Mouse (Mus musculus): ENCODE measurements around the gene Lrrc8a. TPM values are rescaled to one million over a fixed set of nuclear protein-coding genes. Genes with fewer than 3 reads are reported as not detected.

Gene Lrrc8a
- total RNA-seq, 1 experiment = 26.6 TPM

DNA sequence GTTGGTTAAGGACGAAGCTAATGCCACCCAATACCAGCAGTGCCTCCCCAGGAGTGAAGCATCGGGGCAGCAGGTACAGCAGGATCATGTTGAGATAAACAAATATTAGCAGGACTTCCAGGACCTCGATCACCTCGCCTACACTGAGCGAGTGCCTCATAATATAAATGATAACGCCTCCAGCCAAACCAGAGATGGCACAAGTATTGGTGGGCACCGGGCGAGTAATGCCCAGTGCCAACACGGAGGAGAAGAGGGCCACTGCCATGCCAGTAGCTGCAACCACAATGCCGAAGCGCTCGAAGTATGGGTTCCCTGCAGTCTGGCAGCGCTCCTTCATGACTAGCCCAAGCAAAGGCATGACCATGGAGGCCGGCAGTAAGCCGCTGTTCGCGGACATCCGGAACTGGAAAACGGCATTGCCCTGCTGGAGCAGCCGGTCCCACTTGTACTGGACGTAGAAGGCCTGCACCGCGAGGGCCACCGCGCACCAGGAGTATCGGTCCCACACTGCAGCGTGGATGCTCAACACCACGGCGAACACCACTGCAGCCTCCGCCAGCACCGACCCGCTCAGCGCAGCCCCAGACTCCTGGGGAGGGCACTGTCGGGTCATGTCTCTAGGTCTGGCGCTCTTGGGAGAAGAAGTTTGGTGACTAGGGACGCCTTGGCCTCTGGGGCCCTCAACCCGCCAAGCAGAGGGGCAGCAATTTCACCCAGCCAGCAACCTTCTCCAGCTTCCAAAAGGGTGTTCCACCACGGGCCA lies 48.1 kb downstream of the Lrrc8a start:
- Histone ChIP-seq H3K27ac (ENCODE audit: insufficient read depth, low read depth, low read length, poor library complexity, severe bottlenecking) (no peak overlapping the region), H3K4me1 (ENCODE audit: control insufficient read depth in 2 of 2, insufficient read depth in 2 of 2, low read length in 2 of 2, poor library complexity in 1 of 2) (peaks cover 0 to 3% of the 10 kb centered on the region in 2 experiments; a peak in 1 of 4 replicates), H3K4me3 (ENCODE audit: insufficient read depth in 1 of 2, low read depth in 1 of 2, low read length in 2 of 2, poor library complexity in 1 of 2, severe bottlenecking in 1 of 2) (peak overlapping the region; percentile 78 to 81), H3K9ac (ENCODE audit: insufficient read depth, low read depth, low read length, poor library complexity, severe bottlenecking) (peak overlapping the region; percentile 75), H3K36me3 (ENCODE audit: control insufficient read depth, insufficient read depth, low read length, poor library complexity, severe bottlenecking) (no peaks in the 10 kb centered on the region), H3K9me3 (ENCODE audit: control insufficient read depth, insufficient read depth, low read depth, low read length) (no peaks in the 10 kb centered on the region)
- TF ChIP-seq ZC3H11A (IDR thresholded peaks at IDR 0.05; ENCODE audit: borderline replicate concordance, low read depth, low read length) (no peak), HCFC1 (IDR thresholded peaks at IDR 0.05; ENCODE audit: borderline replicate concordance, insufficient read depth, low read length) (no peak), MAFK (IDR thresholded peaks at IDR 0.05; ENCODE audit: insufficient read depth, low read depth, low read length) (no peak), ZNF384 (IDR thresholded peaks at IDR 0.05; ENCODE audit: low read depth, low read length) (no peak), CHD2 (IDR thresholded peaks at IDR 0.05; ENCODE audit: low read depth, low read length) (no peak)
- in situ Hi-C loops (cut with MboI; ENCODE audit: low sequenced_read_pairs in 2 of 2, unreplicated experiment in 2 of 2) = no loop called here
- no peak for DNase-seq (ENCODE audit: low read depth, low spot score)

DNA sequence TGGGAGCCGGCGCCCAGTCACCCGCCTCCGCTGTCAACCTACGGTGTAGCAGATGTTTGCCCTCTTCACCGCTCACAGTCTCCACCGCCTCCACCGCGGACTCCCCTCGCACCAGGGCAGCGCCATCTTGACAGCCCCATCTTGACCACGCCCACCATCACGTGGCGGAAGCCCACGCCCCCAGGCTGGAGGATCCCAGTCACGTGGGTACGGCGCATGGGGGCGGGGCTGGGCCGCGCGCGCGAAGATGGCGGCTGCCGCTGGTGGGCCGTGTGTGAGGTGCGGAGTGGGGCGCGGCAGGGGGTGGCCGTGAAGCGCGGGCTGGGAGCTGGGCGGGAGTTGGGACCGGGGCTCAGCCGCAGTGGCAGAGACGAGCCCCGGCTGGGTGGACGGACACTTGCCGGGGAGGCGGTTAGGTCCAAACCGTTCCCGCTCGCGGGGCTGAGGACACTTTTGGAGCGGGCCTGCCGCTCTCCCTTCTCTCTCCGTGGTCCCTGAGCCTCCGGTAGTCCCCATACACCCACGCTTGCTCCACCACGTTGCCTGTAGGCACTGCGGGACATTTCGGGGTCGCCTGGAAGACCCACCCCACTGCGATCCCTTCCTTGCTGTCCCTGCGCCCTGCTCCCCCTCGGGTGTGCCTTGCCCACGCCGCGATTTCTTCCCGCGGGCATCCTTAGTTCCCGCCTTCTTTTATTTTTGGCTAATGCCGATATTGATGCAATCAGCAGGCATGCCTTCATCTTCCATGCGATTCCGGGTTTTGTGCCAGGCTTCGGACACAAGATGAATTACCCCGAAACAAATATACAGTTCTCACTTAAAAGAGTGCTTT lies 48.9 kb downstream of the Lrrc8a start, which contains the start of the genes Dolk and Nup188:
Dolk (minus strand) TSS at position 143 of the 835 bp plus-strand sequence.
Nup188 (plus strand) TSS at position 206 of the 835 bp plus-strand sequence.
- in situ Hi-C loops (cut with MboI; ENCODE audit: low sequenced_read_pairs in 2 of 2, unreplicated experiment in 2 of 2) = no loop called here
- peak within 1 kb of the TSS; percentile 48 for H3K27ac ChIP-seq (ENCODE audit: insufficient read depth, low read depth, low read length, poor library complexity, severe bottlenecking)
- H3K36me3 ChIP-seq (ENCODE audit: control insufficient read depth, insufficient read depth, low read length, poor library complexity, severe bottlenecking) = peaks cover 1% of the 10 kb centered on the region; the same call in 1 of the 2 replicates
- H3K9ac ChIP-seq (ENCODE audit: insufficient read depth, low read depth, low read length, poor library complexity, severe bottlenecking) = peak within 1 kb of the TSS; percentile 96
- peaks cover 0 to 4% of the 10 kb centered on the region in 2 experiments; a peak in 1 of 4 replicates for H3K4me1 ChIP-seq (ENCODE audit: control insufficient read depth in 2 of 2, insufficient read depth in 2 of 2, low read length in 2 of 2, poor library complexity in 1 of 2)
- no peak for TF ChIP-seq ZNF384 (IDR thresholded peaks at IDR 0.05; ENCODE audit: low read depth, low read length)
- peak; percentile 68; the same call in 1 of the 2 replicates for TF ChIP-seq HCFC1 (IDR thresholded peaks at IDR 0.05; ENCODE audit: borderline replicate concordance, insufficient read depth, low read length)
- peak within 1 kb of the TSS; percentile 78 to 81 for H3K4me3 ChIP-seq (ENCODE audit: insufficient read depth in 1 of 2, low read depth in 1 of 2, low read length in 2 of 2, poor library complexity in 1 of 2, severe bottlenecking in 1 of 2)
- no peaks in the 10 kb centered on the region for H3K9me3 ChIP-seq (ENCODE audit: control insufficient read depth, insufficient read depth, low read depth, low read length)
- peak; percentile 90 for DNase-seq (ENCODE audit: low read depth, low spot score)

DNA sequence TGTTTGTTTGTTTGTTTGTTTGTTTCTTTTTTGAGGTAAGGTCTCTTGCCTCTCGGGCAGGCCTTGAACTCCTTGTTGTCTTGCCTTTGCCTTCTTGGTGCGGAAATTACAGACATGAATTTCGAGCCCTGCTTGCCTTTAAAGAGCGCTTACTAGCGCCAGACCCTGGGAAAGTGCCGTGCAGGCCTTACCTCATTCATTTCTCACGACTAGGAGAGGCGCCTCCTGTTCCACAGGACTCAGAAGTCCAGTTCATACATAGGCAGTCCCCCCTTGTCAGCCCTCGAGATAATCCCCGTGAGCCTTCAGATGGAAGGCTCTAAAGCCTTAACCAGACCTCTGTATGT lies 49.5 kb downstream of the Lrrc8a start:
- Histone ChIP-seq H3K4me1 (ENCODE audit: control insufficient read depth in 2 of 2, insufficient read depth in 2 of 2, low read length in 2 of 2, poor library complexity in 1 of 2) (peaks cover 0 to 6% of the 10 kb centered on the region in 2 experiments; a peak in 1 of 4 replicates), H3K9me3 (ENCODE audit: control insufficient read depth, insufficient read depth, low read depth, low read length) (no peaks in the 10 kb centered on the region), H3K9ac (ENCODE audit: insufficient read depth, low read depth, low read length, poor library complexity, severe bottlenecking) (peak overlapping the region; percentile 96), H3K4me3 (ENCODE audit: insufficient read depth in 1 of 2, low read depth in 1 of 2, low read length in 2 of 2, poor library complexity in 1 of 2, severe bottlenecking in 1 of 2) (peak overlapping the region; percentile 78 to 81), H3K36me3 (ENCODE audit: control insufficient read depth, insufficient read depth, low read length, poor library complexity, severe bottlenecking) (peaks cover 2% of the 10 kb centered on the region; the same call in 1 of the 2 replicates), H3K27ac (ENCODE audit: insufficient read depth, low read depth, low read length, poor library complexity, severe bottlenecking) (no peak overlapping the region)
- DNase-seq (ENCODE audit: low read depth, low spot score) = no peak
- no peak for TF ChIP-seq ZNF384 (IDR thresholded peaks at IDR 0.05; ENCODE audit: low read depth, low read length)
- TF ChIP-seq CHD2 (IDR thresholded peaks at IDR 0.05; ENCODE audit: low read depth, low read length) = no peak
- TF ChIP-seq ZC3H11A (IDR thresholded peaks at IDR 0.05; ENCODE audit: borderline replicate concordance, low read depth, low read length) = no peak
- TF ChIP-seq MAFK (IDR thresholded peaks at IDR 0.05; ENCODE audit: insufficient read depth, low read depth, low read length) = no peak
- TF ChIP-seq HCFC1 (IDR thresholded peaks at IDR 0.05; ENCODE audit: borderline replicate concordance, insufficient read depth, low read length) = no peak
- in situ Hi-C loops (cut with MboI; ENCODE audit: low sequenced_read_pairs in 2 of 2, unreplicated experiment in 2 of 2) = no loop called here

DNA sequence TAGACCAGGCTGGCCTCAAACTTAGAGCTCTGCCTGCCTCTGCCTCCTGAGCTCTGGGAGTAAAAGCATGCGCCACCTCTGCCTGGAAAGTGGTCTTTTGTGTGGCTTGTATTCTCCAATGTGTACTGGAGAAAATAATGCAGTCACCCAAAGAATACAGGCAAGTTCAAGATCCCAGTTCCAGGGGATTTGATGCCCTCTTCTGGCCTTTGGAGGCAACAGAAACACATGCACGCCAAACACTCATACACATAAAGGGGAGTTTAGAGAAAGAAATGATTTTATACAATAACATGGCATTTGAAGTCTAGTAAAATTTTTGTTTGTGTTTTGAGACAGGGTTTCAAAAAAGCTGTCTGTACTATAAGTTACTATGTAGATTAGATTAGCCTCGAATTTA lies 62.0 kb downstream of the Lrrc8a start:
- DNase-seq (ENCODE audit: low read depth, low spot score) = no peak
- in situ Hi-C loops (cut with MboI; ENCODE audit: low sequenced_read_pairs in 2 of 2, unreplicated experiment in 2 of 2) = no loop called here
- H3K9ac ChIP-seq (ENCODE audit: insufficient read depth, low read depth, low read length, poor library complexity, severe bottlenecking) = no peak overlapping the region
- H3K36me3 ChIP-seq (ENCODE audit: control insufficient read depth, insufficient read depth, low read length, poor library complexity, severe bottlenecking) = peaks cover 35% of the 10 kb centered on the region
- TF ChIP-seq MAFK (IDR thresholded peaks at IDR 0.05; ENCODE audit: insufficient read depth, low read depth, low read length) = no peak
- no peak for TF ChIP-seq HCFC1 (IDR thresholded peaks at IDR 0.05; ENCODE audit: borderline replicate concordance, insufficient read depth, low read length)
- no peak for TF ChIP-seq ZNF384 (IDR thresholded peaks at IDR 0.05; ENCODE audit: low read depth, low read length)
- no peak for TF ChIP-seq CHD2 (IDR thresholded peaks at IDR 0.05; ENCODE audit: low read depth, low read length)
- no peak for TF ChIP-seq ZC3H11A (IDR thresholded peaks at IDR 0.05; ENCODE audit: borderline replicate concordance, low read depth, low read length)
- H3K9me3 ChIP-seq (ENCODE audit: control insufficient read depth, insufficient read depth, low read depth, low read length) = no peaks in the 10 kb centered on the region
- H3K4me1 ChIP-seq (ENCODE audit: control insufficient read depth in 2 of 2, insufficient read depth in 2 of 2, low read length in 2 of 2, poor library complexity in 1 of 2) = no peaks in the 10 kb centered on the region
- H3K27ac ChIP-seq (ENCODE audit: insufficient read depth, low read depth, low read length, poor library complexity, severe bottlenecking) = no peak overlapping the region
- H3K4me3 ChIP-seq (ENCODE audit: insufficient read depth in 1 of 2, low read depth in 1 of 2, low read length in 2 of 2, poor library complexity in 1 of 2, severe bottlenecking in 1 of 2) = no peak overlapping the region

Data from ES-E14 (cell line).